Mouse (Mus musculus): ENCODE results near the gene Hist1h4j. TPM values are rescaled to one million over a fixed set of nuclear protein-coding genes. Genes with fewer than 3 reads are reported as not detected.
"Not testable (repeated sequence)": the region's sequence is repeated elsewhere in the genome, so short reads cannot be mapped to it uniquely, and the experiment has no call there.

The Hist1h4j gene
- polyA plus RNA-seq, 1 experiment from 2014 or later, result 0.31 TPM

DNA sequence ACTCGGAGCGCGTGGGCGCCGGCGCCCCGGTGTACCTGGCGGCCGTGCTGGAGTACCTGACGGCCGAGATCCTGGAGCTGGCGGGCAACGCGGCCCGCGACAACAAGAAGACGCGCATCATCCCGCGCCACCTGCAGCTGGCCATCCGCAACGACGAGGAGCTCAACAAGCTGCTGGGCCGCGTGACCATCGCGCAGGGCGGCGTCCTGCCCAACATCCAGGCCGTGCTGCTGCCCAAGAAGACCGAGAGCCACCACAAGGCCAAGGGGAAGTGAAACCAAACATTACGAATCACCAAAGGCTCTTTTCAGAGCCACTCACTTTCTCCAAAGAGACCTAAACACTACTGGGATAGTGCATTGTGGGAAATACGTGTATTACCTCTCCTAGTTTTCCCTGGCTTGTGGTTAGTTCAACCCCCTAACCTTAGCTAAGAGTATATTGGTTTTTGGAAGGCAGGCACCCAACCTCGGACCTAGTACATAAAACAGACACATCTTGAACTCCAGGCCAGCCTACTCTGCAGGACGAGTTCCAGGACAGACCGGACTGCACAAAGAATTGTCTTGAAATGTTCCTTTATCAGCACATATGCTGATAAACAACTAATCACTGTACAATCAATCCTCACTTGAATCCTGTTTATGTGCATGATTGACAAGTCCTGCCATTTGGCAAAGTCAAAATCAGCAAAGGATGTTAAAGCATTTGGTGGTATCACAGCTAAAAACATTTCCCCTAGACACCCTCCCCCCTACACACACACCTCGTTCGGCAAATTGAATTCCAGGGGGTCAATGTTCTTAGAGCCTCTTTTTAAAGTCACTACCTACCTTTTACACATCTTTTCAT, 18.1 kb upstream of the Hist1h4j start:
- peak overlapping the region; percentile 52 for H3K4me3 ChIP-seq
- under 1% methylated on average over 14 of the region's 38 CpGs for WGBS
- peak overlapping the region; percentile 82 for H3K9ac ChIP-seq
- peaks cover 23% of the 10 kb centered on the region for H3K4me1 ChIP-seq (replicated peaks)
- H3K36me3 ChIP-seq; H3K27me3 ChIP-seq (replicated peaks); H3K9me3 ChIP-seq (replicated peaks): not testable (repeated sequence)
- ATAC-seq (ENCODE audit: insufficient number of reproducible peaks, low FRiP score), result peak; percentile 22
- H3K4me2 ChIP-seq, result peak overlapping the region; percentile 90
- peak overlapping the region; percentile 96 for H3K27ac ChIP-seq (ENCODE audit: poor library complexity, severe bottlenecking)

GRCm38 (mm10) chr13:21717397-21718357, 17.2 kb upstream of the Hist1h4j start, which contains the start of gene Hist1h3h:
TSS of gene Hist1h3h (plus strand) at chr13:21717659.
- peak within 1 kb of the TSS; percentile 96 for H3K27ac ChIP-seq (ENCODE audit: poor library complexity, severe bottlenecking)
- peak; percentile 26; the same call in 1 of the 2 replicates for ATAC-seq (ENCODE audit: insufficient number of reproducible peaks, low FRiP score)
- peak within 1 kb of the TSS; percentile 90 for H3K4me2 ChIP-seq
- H3K4me3 ChIP-seq, result peak within 1 kb of the TSS; percentile 52
- not testable (repeated sequence) for H3K9me3 ChIP-seq (replicated peaks); H3K27me3 ChIP-seq (replicated peaks); H3K36me3 ChIP-seq
- H3K4me1 ChIP-seq (replicated peaks), result peaks cover 25% of the 10 kb centered on the region
- WGBS, result 2% methylated on average over 28 of the region's 56 CpGs
- peak within 1 kb of the TSS; percentile 87 for H3K9ac ChIP-seq

DNA sequence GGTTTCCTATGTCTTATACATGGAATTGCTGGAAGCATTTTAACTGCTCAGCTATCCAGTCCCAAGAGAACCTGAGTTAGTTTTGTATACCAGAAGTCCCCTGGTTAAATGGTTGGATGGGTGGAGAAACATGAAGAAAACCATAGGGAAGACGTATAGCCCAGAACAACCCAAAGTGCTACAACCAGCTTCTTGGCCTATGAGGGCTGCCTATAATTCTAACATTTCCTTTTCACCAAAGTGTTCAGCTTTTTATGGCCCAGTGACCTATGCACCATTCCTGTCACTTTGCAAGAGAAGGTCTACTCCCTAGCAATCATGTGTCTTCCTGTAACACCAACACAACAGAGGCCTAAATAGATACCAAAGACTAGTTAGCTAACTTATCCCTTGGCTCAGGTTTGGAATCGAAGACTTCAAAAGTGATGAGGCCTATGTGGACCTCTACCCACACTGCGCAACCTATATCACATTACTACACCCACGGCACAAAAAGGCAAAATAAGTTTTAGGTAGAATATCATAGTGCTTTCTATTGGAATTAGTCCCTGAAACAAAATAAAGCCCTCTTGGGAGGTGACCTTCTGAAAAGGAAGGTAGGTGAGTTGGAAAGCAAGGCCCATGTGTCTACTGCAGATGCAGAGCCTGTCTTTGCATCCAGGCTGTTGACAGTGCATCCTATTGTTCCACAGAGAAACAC, 16.3 kb upstream of the Hist1h4j start:
- H3K36me3 ChIP-seq, result no peaks in the 10 kb centered on the region
- peak overlapping the region; percentile 77 for H3K4me2 ChIP-seq
- peak overlapping the region; percentile 81 for H3K27ac ChIP-seq (ENCODE audit: poor library complexity, severe bottlenecking)
- H3K4me1 ChIP-seq (replicated peaks), result peaks cover 25% of the 10 kb centered on the region
- 65% methylated on average over 4 of the region's 4 CpGs for WGBS
- H3K4me3 ChIP-seq, result peak overlapping the region; percentile 50
- H3K9me3 ChIP-seq (replicated peaks), result no peaks in the 10 kb centered on the region
- H3K9ac ChIP-seq, result peak overlapping the region; percentile 87
- no peaks in the 10 kb centered on the region for H3K27me3 ChIP-seq (replicated peaks)
- no peak for ATAC-seq (ENCODE audit: insufficient number of reproducible peaks, low FRiP score)

- peak; percentile 46 for ATAC-seq (ENCODE audit: insufficient number of reproducible peaks, low FRiP score)
- Histone ChIP-seq H3K27ac (ENCODE audit: poor library complexity, severe bottlenecking) (peak overlapping the region; percentile 85), H3K4me1 (replicated peaks) (peaks cover 18% of the 10 kb centered on the region), H3K4me2 (peak overlapping the region; percentile 68), H3K4me3 (peak overlapping the region; percentile 50), H3K9ac (peak overlapping the region; percentile 74)
- H3K9me3 ChIP-seq (replicated peaks); H3K27me3 ChIP-seq (replicated peaks); H3K36me3 ChIP-seq: not testable (repeated sequence)
- WGBS, result 5% methylated on average over 20 of the region's 44 CpGs
These were observed 13.6 kb upstream of the Hist1h4j start for GRCm38 (mm10) chr13:21721107-21721756.

DNA sequence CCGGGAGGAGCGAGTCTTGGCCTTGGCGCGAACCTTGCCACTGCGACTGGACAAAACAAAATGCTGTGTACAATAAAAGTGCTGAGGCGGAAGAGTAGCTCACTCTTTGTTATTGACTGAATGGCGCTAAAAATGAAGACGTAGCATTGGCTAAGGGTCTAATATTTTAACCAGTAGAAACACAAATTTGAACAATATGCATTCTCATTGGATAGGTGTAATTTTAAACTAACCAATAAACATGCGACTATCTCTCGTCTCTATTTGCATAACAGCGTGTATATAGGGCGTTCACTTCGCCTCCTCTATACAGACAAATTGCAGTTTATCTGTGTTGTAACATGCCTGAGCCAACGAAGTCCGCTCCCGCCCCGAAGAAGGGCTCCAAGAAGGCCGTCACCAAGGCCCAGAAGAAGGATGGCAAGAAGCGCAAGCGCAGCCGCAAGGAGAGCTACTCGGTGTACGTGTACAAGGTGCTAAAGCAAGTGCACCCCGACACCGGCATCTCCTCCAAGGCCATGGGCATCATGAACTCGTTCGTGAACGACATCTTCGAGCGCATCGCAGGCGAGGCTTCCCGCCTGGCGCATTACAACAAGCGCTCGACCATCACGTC, 13.0 kb upstream of the Hist1h4j start, which contains the start of gene Hist1h2bm:
TSS of gene Hist1h2bm (plus strand) at position 288 of the 616 bp plus-strand sequence.
- peak within 1 kb of the TSS; percentile 74 for H3K9ac ChIP-seq
- H3K4me3 ChIP-seq, result peak within 1 kb of the TSS; percentile 50
- WGBS, result under 1% methylated on average over 37 of the region's 37 CpGs
- not testable (repeated sequence) for H3K36me3 ChIP-seq; H3K27me3 ChIP-seq (replicated peaks); H3K9me3 ChIP-seq (replicated peaks)
- peak within 1 kb of the TSS; percentile 69 for H3K4me2 ChIP-seq
- ATAC-seq (ENCODE audit: insufficient number of reproducible peaks, low FRiP score), result peak; percentile 98
- peaks cover 16% of the 10 kb centered on the region for H3K4me1 ChIP-seq (replicated peaks)
- peak within 1 kb of the TSS; percentile 85 for H3K27ac ChIP-seq (ENCODE audit: poor library complexity, severe bottlenecking)

DNA sequence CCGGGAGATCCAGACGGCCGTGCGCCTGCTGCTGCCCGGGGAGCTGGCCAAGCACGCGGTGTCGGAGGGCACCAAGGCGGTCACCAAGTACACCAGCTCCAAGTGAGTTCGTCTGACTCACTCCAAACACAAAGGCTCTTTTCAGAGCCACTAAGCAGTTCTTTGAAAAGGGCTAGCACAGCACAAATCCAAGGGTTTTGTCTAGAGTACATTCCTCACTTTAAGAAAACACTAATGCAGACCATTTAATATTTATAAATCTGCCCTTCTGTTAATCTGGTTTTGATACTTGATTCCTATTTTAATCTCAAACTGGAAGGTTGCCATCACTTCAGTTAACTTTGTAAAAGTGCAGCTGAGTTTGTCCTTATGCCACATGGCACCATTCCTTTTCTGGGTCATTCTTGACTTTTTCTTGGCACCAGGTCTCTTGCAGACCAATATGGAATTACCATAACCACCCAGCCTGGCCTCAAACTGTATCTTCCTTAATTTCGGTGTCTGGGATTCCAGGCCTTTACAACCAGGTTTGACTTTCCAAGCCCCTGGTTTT, 12.4 kb upstream of the Hist1h4j start:
- Histone ChIP-seq H3K9me3 (replicated peaks) (no peaks in the 10 kb centered on the region), H3K4me1 (replicated peaks) (peaks cover 13% of the 10 kb centered on the region), H3K9ac (peak overlapping the region; percentile 60), H3K4me2 (peak overlapping the region; percentile 69), H3K27ac (ENCODE audit: poor library complexity, severe bottlenecking) (peak overlapping the region; percentile 78), H3K4me3 (peak overlapping the region; percentile 50), H3K36me3 (no peaks in the 10 kb centered on the region), H3K27me3 (replicated peaks) (no peaks in the 10 kb centered on the region)
- ATAC-seq (ENCODE audit: insufficient number of reproducible peaks, low FRiP score), result peak; percentile 5; the same call in 1 of the 2 replicates
- 5% methylated on average over 11 of the region's 11 CpGs for WGBS

GRCm38 (mm10) chr13:21722993-21723836, 11.6 kb upstream of the Hist1h4j start:
- no peaks in the 10 kb centered on the region for H3K9me3 ChIP-seq (replicated peaks)
- no peak overlapping the region for H3K4me3 ChIP-seq
- 45% methylated on average over 5 of the region's 5 CpGs for WGBS
- H3K4me1 ChIP-seq (replicated peaks), result peaks cover 13% of the 10 kb centered on the region
- H3K27me3 ChIP-seq (replicated peaks), result no peaks in the 10 kb centered on the region
- no peaks in the 10 kb centered on the region for H3K36me3 ChIP-seq
- no peak overlapping the region for H3K9ac ChIP-seq
- no peak overlapping the region for H3K27ac ChIP-seq (ENCODE audit: poor library complexity, severe bottlenecking)
- no peak overlapping the region for H3K4me2 ChIP-seq
- ATAC-seq (ENCODE audit: insufficient number of reproducible peaks, low FRiP score), result no peak

- Histone ChIP-seq H3K4me3 (no peak overlapping the region), H3K4me2 (no peak overlapping the region), H3K9me3 (replicated peaks) (no peaks in the 10 kb centered on the region), H3K9ac (no peak overlapping the region), H3K27me3 (replicated peaks) (no peaks in the 10 kb centered on the region), H3K27ac (ENCODE audit: poor library complexity, severe bottlenecking) (no peak overlapping the region), H3K4me1 (replicated peaks) (no peaks in the 10 kb centered on the region), H3K36me3 (no peaks in the 10 kb centered on the region)
- no peak for ATAC-seq (ENCODE audit: insufficient number of reproducible peaks, low FRiP score)
- 35% methylated on average over 11 of the region's 11 CpGs for WGBS
These were observed 6.8 kb upstream of the Hist1h4j start for GRCm38 (mm10) chr13:21727948-21728572.

- no peak overlapping the region for H3K4me3 ChIP-seq
- no peaks in the 10 kb centered on the region for H3K36me3 ChIP-seq
- no peak for ATAC-seq (ENCODE audit: insufficient number of reproducible peaks, low FRiP score)
- no peaks in the 10 kb centered on the region for H3K9me3 ChIP-seq (replicated peaks)
- H3K27me3 ChIP-seq (replicated peaks), result no peaks in the 10 kb centered on the region
- H3K9ac ChIP-seq, result no peak overlapping the region
- H3K4me2 ChIP-seq, result no peak overlapping the region
- 52% methylated on average over 1 of the region's 1 CpGs for WGBS
- H3K27ac ChIP-seq (ENCODE audit: poor library complexity, severe bottlenecking), result no peak overlapping the region
- peaks cover 8% of the 10 kb centered on the region for H3K4me1 ChIP-seq (replicated peaks)
These were observed 5.3 kb upstream of the Hist1h4j start for GRCm38 (mm10) chr13:21729544-21729943.
